Mouse (Mus musculus) c-Kit-positive CD71-positive TER-119-positive erythroid progenitor cells, embryonic 14.5 days (primary cell): ENCODE measurements at regions not wholly inside any gene's neighbourhood (a gene's known extent, or its start where the extent isn't known, plus 50 kb on each side); places are given as distances from the start of the nearest gene placed in this dataset.
A peak's percentile ranks its signal among the peaks of the same experiment; 100 is the strongest.

ENCODE experiments used
- DNase-seq: peaks from one replicate; pipeline ENCODE4 v3.0.0-alpha.2; 2013; ENCODE audit warnings: low spot score

DNA sequence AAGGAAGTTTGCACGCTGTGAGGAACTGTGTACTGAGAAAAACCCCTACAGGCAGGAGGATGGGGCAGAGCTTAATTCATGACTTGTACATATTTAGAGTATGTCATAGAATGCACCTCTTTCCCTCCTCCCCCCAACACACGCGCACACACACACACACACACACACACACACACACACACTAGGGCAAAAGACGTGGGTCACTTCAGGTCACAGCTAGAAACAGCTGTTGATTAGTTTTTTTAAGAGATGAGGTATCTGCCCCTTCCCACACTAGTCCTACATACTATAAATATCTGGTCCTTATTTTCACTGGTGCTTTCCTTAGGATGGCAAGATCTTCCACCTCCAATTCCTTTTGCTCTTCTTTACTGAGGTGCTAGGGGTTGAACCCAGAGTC is 1207.7 kb upstream of the A1bg start:
- DNase-seq, result no peak

DNA sequence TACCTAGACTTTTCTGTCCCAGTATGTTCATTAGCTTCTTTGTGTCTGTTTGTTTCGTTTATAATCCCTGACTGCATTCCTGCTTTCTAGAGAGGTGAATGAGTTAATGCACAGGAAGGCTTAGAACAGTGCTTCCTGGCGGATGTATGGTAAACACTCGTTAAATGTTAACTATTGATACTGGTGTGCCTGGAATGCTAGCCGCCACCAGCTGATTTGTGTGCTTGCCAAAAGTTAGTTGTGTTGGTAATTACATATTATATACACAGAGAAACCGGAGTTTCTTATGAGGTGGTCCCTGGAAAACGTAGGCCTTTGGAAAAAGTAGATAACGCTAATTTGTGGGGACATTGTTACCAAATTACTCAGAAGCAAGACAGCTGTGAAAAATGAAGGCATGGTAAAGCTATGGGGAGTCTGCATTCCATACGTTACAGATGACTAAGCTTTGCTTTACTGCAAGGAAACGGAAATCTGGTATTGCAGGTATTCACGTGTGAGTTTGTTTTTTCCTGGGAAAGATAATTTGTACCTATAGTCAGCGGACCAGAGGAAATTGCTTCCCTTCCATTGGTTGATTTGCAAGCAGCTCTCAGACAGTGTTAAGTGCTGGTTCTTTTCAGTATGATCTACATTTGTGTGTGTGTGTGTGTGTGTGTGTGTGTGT is 1205.9 kb upstream of the A1bg start:
- no peak for DNase-seq

DNA sequence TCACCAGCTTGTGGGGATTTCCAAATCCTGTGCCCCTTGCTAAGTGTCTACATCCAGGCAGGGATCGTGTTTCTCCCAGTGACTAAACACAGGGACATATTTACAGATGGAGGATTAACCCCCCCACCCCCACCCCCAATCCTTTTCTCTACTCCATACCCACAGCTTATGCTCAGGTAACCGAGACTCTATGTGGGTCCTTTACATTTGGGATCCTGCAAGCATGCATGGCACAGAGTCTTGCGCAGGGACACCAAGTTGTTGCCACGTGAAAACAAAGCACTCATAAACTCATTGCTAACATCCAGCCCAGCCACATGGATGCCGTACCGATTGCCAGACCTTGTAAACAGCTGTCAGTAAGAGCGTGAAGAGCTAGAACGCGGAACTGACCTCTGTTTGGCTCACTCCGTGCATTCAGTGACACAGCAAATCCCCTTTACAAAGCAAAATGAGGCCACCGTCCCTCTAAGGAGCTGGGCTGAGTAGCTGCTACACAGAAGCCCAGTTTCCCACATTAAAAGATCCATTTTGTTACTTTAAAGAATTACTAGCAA is 1204.9 kb upstream of the A1bg start:
- no peak for DNase-seq

DNA sequence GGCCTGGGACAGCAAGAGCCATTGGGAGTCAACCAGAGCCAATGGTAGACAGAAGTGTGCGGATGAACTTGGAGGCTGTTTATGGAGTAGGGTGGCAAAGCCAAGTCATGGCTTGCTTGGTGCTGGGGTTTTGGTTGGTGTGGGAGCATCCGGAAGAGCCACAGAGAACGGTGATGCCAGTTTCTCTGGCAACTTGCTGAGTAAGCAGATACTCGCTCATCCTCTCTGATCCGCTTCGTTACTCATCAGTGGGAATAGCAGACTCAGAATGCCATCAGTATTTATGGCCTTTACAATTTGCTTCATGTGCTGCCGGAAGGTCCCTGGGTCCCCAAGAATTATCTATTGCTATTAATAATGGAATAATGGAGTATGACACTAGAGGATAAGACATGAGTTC is 1202.9 kb upstream of the A1bg start:
- DNase-seq, result no peak

DNA sequence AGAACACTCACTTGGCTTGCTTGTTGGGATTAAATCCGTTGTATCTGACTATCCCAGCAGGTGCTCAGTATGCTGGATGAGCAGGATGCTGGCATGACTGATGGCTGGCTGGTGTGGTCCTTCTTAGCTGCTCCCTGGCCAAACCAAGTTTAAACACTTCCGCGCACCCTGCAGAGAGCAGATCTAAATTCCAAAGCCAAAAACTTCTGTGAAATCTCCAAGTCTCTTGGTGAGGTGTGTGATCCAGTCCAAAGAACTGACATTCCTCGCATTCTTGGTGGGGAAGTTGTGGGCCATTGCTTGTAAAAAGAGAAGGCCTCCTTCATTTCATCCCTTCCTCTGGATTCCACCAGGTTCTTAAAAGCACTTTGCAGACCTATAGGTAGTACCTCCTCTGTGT is 1200.9 kb upstream of the A1bg start:
- DNase-seq, result no peak

DNA sequence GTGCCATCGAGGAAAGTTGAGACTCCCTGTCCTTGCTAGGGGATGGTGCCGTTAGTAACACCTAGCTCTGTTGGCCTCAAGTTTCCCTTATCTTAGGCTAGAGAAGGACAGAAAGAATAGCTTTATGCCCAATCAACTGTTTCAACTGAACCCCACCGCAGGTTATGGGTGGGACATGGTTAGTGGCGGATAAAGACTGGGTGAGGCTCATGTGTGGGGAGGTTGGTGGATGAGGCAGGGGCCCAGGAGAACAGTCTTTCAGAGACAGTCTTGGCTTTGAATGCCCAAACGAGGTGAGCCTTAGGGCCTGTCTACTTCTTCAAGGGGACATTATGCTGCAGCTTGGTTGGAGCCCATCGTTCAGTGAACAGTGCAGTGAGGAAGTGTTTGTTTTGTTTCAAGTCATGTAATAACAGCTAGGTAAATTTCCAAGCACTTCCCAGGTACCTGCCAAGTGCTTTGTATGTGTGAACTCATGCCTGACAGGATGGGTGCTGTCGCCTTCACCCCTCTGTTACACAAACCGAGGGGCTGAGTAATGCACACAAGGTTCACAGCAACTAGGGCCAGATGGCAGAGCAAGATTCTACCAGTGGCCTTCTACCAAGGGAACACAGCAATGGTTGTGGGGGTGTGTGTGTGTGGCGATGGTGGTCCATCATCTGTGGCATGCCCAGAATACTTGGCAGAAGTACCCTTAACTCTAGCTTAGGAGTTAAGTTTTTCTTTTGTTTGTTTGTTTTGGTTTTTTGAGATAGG is 1199.6 kb upstream of the A1bg start:
- DNase-seq, result peak; percentile 54

DNA sequence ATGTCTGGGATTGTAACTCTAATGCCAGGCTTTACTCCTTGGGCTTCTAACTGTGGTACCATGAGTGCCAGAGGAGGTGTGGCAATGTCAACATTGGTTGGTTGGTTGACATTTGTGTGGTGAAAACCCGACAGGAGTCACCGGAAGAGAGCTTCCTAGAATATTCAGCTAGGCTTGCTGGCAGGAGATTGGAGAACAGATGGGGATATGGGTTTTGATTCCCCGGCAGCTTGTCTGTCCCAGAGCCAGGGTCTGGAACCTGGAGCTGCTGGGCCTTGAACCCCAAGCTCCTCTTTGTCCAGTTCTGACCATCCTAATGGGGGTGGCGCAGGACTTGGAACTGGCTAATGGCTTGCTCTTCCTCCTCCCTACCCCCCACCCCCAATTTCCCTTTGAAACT is 1198.9 kb upstream of the A1bg start:
- DNase-seq, result no peak

DNA sequence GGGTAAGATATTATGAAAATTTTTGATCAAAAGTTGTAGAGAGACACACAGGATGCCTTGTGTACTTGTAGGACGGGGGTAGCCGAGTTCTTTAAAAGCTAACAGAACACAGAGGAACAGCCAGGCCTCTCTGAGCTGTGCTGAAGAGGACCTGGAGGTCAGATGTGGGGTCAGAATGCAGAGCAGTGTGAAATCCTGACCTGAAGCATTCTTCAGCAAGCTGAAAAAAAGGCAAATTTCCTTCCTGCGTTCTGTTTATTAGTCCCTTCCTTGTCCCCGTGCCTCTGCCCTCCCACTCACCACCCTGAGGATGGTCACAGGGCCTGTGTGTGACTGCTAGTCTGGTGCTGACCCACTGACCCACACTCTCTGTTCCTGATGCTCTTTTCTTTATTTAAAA is 1197.9 kb upstream of the A1bg start:
- DNase-seq, result no peak

DNA sequence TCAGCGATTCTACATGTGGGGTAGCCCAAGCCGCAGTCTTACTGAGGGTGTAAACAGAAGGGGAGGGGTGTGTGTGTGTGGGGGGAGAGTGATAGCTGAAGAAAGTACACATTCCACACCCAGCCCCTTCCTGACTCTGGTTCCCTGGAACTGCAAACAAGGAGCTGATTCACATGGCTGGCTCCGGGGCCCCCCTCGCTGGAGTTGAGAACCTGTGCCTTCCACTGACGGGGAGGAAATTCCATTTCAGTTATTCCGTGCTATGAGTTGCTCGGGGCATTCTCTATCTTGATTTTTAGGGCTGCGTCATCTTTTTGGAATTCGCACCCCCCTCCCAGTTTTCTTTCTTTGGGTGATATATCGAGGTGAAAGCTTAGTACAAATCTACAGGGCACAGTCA is 1196.2 kb upstream of the A1bg start:
- no peak for DNase-seq

DNA sequence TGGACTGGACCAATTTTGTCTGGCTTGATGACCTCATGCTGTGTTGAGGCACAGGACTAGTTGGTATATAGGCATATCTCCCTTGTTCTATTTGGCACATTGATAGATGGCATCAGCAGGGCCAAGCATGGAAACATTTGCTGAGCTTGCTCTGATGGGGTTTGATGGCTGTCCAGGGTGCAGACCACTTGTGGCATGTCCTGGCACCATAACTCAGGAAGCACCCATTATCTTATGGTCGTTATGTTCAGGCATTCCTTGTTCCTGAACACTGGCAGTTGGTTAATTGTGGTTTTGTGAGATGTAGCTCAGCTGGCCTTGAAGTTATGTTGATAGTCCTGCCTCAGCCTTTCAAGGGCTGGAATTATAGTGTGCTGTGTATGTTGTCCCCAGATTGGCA is 1193.4 kb upstream of the A1bg start:
- DNase-seq, result no peak

DNA sequence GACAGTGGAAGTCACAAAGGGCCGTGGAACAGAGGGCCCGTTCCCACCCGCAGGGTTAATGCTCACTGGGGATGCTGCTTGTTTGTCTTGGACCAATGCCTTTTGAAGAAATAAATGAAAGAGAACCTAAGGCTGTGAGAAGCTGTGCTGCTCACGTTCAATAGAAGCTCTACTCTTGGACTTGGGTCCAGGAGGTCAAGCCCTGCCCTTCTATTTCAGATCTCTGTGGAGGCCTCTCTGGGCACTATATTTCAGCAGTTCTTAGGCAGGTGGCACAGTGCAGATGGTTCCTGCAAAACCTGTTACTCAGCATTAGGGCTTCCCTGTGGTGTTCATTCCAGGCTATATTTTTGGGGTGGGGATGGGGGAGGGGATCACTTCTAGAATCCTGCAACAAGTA is 1192.0 kb upstream of the A1bg start:
- no peak for DNase-seq

DNA sequence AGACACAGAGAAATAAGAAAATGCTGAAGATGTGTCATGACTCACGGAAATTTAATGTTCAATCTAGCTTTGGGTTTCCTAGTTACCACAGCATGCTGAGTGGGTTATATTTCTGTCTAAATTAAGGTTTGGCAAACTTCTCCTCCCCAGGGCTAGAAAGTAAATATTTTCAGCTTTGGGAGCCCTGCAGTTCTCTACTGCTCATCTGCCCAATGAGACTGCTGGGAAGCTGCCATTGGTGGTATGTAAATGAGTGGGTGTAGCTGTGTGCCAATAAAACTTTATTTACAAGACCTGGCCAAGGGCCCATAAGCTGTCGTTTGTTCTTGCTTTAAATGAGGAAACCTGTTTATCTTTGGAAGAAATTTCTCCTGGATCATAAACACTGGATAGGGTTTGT is 1189.3 kb upstream of the A1bg start:
- no peak for DNase-seq

DNA sequence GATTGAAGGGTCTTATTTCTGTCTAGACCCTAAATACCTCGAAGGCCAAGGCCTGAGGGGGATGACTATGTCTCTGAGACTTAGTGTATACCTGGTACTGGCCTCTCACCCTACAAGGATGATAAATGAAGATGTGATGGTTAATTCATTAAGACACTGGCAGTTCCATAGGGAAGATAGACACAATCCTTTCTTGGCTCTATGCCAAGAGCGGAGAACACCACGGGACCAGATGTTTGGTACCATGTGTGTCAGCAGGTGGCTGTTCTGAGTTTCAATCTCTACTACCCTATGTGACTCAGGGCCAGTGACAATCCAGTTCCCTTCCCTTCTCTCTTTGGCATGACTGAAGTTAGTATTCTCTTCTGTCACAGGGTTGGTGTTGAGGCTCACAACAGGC is 1185.2 kb upstream of the A1bg start:
- no peak for DNase-seq

DNA sequence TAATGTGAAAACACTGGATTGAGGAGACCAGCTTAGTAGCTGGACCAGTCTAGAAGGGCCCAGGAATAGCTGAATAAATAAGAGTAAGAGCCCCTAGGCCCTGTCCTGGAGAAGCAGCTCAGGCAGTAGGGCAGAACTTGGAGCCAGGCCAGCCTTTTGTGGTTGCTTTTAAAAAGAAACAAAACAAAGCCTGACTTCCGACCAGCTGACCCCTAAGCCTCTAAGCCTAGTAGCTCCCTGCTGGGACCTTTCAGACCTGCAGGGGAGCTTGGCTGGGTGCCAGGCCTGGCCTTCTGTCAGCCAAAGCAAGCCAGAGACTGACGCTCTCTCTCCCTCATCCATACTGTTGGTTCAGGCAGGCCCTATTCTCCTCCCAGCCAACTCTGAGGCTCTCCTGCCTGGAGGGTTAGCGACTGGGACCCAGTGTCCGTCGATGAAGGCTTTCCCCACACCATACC is 1183.7 kb upstream of the A1bg start:
- no peak for DNase-seq

DNA sequence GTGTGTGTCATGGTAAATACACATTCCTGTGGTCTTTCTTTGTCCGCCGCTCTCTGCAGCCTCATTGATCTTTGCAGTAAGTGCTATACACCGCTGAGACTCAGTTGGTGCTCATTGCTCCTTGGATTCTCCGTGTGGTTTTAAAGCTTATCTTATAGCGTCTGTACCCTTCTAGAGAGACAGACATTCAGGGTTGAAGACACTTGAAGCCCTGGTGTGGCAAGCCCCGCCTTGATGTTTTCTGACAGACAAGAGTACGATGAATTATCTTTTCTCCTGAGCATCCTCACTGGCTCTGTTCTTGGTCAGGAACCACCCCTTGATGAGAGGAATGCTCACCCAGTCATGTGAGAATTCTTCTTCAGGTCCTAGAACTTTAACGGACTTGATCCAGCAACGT is 1182.7 kb upstream of the A1bg start:
- DNase-seq, result no peak

DNA sequence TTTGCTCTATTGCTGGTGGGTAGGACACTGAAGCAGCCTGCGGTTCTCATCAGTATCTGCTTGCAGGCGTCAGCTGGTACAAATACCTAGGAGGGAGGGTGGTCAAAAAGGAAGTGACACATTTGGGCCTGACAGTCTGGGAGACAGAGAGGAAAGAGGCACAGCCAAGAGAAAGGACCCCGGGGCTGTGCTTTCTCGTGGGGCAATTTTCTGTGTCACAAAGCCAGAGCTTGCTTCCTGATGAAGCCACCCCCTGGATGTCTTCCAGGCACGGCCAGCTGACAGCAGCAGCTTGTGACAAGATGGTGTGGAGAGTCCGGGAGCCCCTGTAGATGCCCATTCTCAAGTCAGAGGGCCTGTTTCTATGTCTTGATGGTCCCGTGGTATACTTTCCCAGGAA is 1181.8 kb upstream of the A1bg start:
- DNase-seq, result no peak

DNA sequence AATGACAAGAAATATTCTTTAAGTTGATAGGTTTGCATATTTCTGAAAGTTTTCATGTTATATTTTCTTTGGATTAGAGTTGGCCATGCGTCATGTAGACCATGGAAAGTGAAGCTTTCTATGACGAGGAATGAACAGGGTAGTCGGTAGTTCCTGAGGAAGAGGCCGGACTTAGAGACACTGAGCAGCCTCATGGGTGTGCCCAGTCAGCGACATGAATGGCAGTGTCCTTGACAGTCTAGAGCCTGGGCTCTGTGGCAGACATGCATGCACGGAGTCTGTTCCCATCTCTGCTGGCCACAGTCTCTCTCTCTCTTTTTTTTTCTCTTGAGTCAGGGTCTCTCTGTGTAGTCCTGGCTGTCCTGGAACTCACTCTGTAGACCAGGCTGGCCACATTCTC is 1176.9 kb upstream of the A1bg start:
- no peak for DNase-seq

DNA sequence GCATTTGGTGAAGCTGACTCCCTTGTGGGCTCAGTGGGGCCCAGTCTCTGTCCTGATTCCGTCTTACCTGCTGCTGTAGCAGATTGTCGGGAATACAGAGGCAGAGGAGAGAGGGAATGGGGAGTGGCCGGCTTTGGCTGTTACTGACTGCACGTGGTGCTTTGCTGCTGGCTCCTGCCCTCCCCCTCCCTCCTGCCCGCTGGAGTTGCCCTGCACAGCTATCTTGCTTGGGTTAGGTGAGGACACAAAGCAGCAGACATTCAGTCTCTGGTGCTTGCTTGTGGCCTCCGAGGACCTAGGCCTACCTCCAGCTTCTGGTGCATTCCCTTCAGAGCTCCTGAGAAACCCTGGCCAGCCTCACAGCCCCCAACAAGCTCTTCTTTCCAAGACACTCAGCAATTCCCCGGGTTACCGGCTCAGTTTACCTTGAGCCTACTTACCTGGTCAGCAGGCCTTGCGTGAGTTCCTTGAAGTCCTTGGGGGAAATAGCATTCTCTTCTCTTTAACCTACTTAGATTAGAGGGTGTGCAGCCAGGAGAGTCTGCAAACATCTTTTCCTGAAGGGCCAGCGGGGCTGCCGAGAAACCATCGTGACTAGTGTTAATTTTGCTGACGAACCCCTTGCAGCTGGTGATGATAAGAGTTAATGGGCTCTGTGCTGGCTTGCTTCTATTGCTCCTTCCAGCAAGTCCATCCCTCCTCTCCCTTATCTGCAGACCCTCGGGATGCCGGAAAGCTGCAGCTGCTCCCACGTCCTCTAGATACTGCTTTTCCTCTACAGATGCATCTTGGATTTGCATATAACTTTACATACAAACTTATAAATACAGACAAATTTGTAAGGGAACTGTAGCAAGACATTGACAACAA is 1176.2 kb upstream of the A1bg start:
- DNase-seq, result peak; percentile 58

DNA sequence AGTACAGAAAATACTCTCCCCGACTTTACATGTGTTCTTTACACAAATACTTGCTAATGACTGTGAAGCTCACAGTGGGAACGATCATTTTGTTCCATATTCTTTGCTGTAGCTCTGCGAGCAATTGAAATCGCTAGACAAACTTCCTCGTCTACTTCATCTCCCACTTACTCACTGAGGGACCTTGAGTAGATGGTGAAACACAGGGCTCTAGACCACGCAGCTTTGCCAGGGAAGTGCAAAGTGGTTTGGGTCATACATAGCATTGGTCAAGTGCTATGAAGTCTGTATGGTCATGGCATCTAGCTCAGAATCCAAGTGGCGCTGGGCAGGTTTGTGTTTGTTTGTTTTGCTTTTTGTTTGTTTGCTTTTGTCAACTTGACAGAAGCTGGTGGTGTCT is 1174.0 kb upstream of the A1bg start:
- no peak for DNase-seq

DNA sequence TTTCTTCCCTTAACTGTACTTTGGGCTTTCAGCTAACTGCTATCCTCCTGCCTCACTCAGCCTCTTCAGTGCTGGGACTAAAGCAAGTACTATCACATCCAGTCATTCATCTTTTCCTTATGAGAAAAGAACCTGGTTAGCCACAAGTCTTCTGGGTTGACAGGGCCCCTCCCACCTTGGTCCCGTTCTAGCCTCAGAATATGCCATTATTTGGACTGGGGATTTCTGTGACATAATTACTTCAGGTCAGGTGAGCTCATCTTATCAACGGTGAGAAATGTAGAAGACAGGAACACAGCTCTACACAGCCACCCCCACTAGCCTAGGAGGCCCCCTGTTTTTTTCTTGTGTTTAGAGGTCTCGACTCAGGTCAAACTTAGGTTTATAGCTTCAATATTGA is 1172.4 kb upstream of the A1bg start:
- no peak for DNase-seq

DNA sequence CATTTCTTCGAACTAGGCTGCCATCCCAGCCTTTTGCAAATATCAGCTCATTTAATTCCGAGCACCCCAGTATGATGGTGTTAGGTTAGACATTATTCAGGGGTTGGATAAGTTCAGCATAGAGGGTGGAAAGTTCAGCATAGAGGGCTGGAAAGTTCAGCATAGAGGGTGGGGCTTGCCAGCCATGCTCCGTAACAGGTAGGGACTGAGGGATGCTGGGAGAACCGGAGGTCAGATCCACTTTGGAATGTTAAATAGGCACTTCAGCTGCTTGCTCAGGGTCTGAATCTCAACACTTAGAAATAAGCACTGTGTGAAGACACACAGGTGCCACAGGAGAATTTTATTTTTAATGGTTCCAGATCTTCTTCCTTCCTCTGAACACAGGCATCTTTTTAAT is 1170.9 kb upstream of the A1bg start:
- no peak for DNase-seq

DNA sequence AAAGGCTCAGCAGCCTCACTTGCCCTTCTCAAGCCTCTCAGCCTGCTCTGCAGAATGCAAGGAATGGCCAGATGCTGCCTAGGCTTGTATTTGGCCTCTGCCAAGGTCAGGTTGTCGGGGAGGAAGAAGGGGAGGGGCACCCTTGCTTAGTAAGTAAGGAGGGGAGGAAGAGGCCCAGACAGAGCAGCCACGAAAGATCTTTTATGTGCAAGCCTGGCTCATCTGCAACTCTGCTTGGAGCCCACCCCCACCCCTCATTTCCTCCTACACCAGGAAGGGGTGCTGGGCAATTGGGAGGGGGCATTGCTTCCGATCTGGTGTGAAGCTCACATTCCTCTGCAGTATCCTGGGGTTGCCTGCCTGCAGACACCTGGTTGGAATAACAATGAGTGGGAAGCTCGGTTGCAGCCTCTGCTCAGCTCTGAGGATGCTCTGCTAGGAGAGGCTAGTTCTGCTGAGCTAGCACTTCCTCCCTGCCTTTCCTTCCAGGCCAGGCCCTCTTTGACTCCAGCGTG is 1169.9 kb upstream of the A1bg start:
- DNase-seq, result no peak
